Mouse (Mus musculus): ENCODE data around the gene Gps2. TPM values are rescaled to one million over a fixed set of nuclear protein-coding genes. Genes with fewer than 3 reads are reported as not detected.

Gene Gps2
- total and polyA plus RNA-seq, 3 experiments: 45.8 to 305 (median 203) TPM

DNA sequence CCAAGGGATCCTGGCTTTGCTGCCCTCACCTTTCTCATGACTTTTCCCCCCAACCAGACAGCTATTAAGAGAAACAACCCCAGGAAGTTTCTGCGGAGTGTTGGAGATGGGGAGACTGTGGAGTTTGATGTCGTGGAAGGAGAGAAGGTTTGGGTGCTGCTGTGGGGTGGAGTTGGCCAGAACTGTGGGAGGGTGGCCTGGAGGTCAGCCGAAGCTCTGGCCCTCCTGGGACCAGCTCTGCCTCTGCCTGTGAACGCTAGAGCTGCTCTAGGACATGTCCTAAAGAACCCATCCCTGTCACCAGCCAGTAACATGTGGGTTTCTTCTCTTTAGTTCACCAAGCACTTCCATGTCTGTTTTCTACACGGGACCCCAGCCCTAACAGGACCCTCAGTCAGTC lies 25.5 kb downstream of the Gps2 start:
- ATAC-seq (ENCODE audit: extremely low read depth, insufficient number of reproducible peaks, low FRiP score, poor library complexity, severe bottlenecking): no peak
- H3K27me3 ChIP-seq (ENCODE audit: insufficient read depth, low read length): peaks cover 89% of the 10 kb centered on the region
- H3K4me3 ChIP-seq (ENCODE audit: low read depth, low read length): no peak overlapping the region
- TF ChIP-seq TAL1 (conservative IDR thresholded peaks at IDR 0.05; ENCODE audit: low read depth, low read length) (no peak), CTCF (IDR thresholded peaks at IDR 0.05; ENCODE audit: low read depth, low read length) (no peak), POLR2AphosphoS5 (IDR thresholded peaks at IDR 0.05; ENCODE audit: insufficient replicate concordance, low read depth, low read length) (no peak), GATA2 (IDR thresholded peaks at IDR 0.05; ENCODE audit: borderline replicate concordance, low read depth, low read length) (no peak), GATA1 (IDR thresholded peaks at IDR 0.05; ENCODE audit: borderline replicate concordance, low read length) (no peak)
- no peak for DNase-seq (ENCODE audit: low spot score)
- peaks cover 12% of the 10 kb centered on the region for H3K9me3 ChIP-seq (replicated peaks)
- H3K36me3 ChIP-seq (replicated peaks): no peaks in the 10 kb centered on the region
- peaks cover 13% of the 10 kb centered on the region for H3K4me1 ChIP-seq (ENCODE audit: insufficient read depth, low read depth, low read length)

DNA sequence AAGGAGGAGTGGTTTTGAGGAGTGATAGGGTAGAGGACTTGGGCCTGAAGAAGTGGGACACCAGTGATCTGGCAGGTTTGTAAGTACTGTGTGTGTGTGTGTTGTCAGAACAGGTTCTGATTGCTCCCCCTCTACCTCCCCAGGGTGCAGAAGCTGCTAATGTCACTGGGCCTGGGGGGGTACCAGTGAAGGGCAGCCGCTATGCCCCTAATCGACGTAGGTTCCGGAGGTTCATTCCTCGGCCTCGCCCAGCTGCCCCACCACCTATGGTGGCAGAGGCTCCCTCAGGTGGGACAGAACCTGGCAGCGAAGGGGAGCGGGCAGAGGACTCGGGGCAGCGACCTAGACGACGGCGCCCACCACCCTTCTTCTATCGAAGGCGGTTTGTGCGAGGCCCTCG lies 26.0 kb downstream of the Gps2 start:
- Histone ChIP-seq H3K4me3 (ENCODE audit: low read depth, low read length) (no peak overlapping the region), H3K9me3 (replicated peaks) (peaks cover 12% of the 10 kb centered on the region), H3K27me3 (ENCODE audit: insufficient read depth, low read length) (peaks cover 89% of the 10 kb centered on the region), H3K4me1 (ENCODE audit: insufficient read depth, low read depth, low read length) (peaks cover 8% of the 10 kb centered on the region), H3K36me3 (replicated peaks) (no peaks in the 10 kb centered on the region)
- DNase-seq (ENCODE audit: low spot score) (no peak), ATAC-seq (ENCODE audit: extremely low read depth, insufficient number of reproducible peaks, low FRiP score, poor library complexity, severe bottlenecking) (no peak)
- TF ChIP-seq POLR2AphosphoS5 (IDR thresholded peaks at IDR 0.05; ENCODE audit: insufficient replicate concordance, low read depth, low read length): no peak
- no peak for TF ChIP-seq GATA2 (IDR thresholded peaks at IDR 0.05; ENCODE audit: borderline replicate concordance, low read depth, low read length)
- no peak for TF ChIP-seq TAL1 (conservative IDR thresholded peaks at IDR 0.05; ENCODE audit: low read depth, low read length)
- TF ChIP-seq CTCF (IDR thresholded peaks at IDR 0.05; ENCODE audit: low read depth, low read length): no peak
- TF ChIP-seq GATA1 (IDR thresholded peaks at IDR 0.05; ENCODE audit: borderline replicate concordance, low read length): no peak

DNA sequence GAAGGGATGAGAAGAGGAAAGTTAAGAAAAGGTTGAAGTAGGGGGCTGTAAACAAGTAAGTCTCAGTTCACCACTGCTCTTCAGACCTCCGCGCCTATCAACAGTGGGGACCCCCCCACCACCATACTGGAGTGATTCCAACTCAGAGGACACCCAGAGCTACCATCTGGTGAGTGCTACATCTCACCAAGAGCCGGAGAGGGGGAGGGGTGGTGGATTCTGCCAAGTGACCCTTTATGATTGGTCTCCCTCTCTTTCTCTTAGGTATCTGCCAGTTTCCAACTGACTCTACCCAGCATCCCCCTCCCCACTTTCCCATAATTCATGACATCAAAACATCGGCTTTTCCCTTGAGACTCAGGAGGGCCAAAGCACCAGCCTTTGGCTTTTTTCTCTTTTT lies 27.3 kb downstream of the Gps2 start:
- H3K4me1 ChIP-seq (ENCODE audit: insufficient read depth, low read depth, low read length): peaks cover 8% of the 10 kb centered on the region
- TF ChIP-seq TAL1 (conservative IDR thresholded peaks at IDR 0.05; ENCODE audit: low read depth, low read length) (no peak), POLR2AphosphoS5 (IDR thresholded peaks at IDR 0.05; ENCODE audit: insufficient replicate concordance, low read depth, low read length) (no peak), CTCF (IDR thresholded peaks at IDR 0.05; ENCODE audit: low read depth, low read length) (no peak), GATA2 (IDR thresholded peaks at IDR 0.05; ENCODE audit: borderline replicate concordance, low read depth, low read length) (no peak), GATA1 (IDR thresholded peaks at IDR 0.05; ENCODE audit: borderline replicate concordance, low read length) (no peak)
- no peaks in the 10 kb centered on the region for H3K36me3 ChIP-seq (replicated peaks)
- peaks cover 91% of the 10 kb centered on the region for H3K27me3 ChIP-seq (ENCODE audit: insufficient read depth, low read length)
- ATAC-seq (ENCODE audit: extremely low read depth, insufficient number of reproducible peaks, low FRiP score, poor library complexity, severe bottlenecking): no peak
- no peak overlapping the region for H3K4me3 ChIP-seq (ENCODE audit: low read depth, low read length)
- H3K9me3 ChIP-seq (replicated peaks): peaks cover 2% of the 10 kb centered on the region
- DNase-seq (ENCODE audit: low spot score): no peak

DNA sequence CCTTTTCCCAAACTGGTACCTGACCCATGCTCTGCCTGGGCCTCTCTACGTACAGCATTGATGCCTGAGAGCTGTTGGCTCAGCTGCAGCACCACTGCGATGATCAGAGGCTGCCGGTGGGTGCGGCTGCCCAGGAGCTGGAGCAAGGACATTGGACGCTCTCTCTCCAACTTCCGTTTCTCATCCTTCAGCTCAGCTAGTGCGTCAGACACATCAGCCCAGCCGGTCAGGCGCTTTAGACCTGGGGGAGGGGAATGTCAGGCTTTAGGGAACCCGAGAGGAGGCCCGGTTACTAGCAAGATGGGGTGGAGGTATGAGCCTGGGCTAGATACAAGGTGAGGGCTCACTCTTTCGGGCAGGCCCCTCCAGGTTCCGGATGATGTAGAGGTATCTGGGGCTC lies 31.5 kb downstream of the Gps2 start:
- H3K4me1 ChIP-seq (ENCODE audit: insufficient read depth, low read depth, low read length): peaks cover 41% of the 10 kb centered on the region
- no peak for TF ChIP-seq TAL1 (conservative IDR thresholded peaks at IDR 0.05; ENCODE audit: low read depth, low read length)
- TF ChIP-seq GATA2 (IDR thresholded peaks at IDR 0.05; ENCODE audit: borderline replicate concordance, low read depth, low read length): no peak
- TF ChIP-seq CTCF (IDR thresholded peaks at IDR 0.05; ENCODE audit: low read depth, low read length): no peak
- no peak for TF ChIP-seq POLR2AphosphoS5 (IDR thresholded peaks at IDR 0.05; ENCODE audit: insufficient replicate concordance, low read depth, low read length)
- no peak for TF ChIP-seq GATA1 (IDR thresholded peaks at IDR 0.05; ENCODE audit: borderline replicate concordance, low read length)
- H3K9me3 ChIP-seq (replicated peaks): no peaks in the 10 kb centered on the region
- no peaks in the 10 kb centered on the region for H3K36me3 ChIP-seq (replicated peaks)
- no peak overlapping the region for H3K4me3 ChIP-seq (ENCODE audit: low read depth, low read length)
- ATAC-seq (ENCODE audit: extremely low read depth, insufficient number of reproducible peaks, low FRiP score, poor library complexity, severe bottlenecking) (no peak), DNase-seq (ENCODE audit: low spot score) (no peak)
- H3K27me3 ChIP-seq (ENCODE audit: insufficient read depth, low read length): peaks cover 57% of the 10 kb centered on the region

DNA sequence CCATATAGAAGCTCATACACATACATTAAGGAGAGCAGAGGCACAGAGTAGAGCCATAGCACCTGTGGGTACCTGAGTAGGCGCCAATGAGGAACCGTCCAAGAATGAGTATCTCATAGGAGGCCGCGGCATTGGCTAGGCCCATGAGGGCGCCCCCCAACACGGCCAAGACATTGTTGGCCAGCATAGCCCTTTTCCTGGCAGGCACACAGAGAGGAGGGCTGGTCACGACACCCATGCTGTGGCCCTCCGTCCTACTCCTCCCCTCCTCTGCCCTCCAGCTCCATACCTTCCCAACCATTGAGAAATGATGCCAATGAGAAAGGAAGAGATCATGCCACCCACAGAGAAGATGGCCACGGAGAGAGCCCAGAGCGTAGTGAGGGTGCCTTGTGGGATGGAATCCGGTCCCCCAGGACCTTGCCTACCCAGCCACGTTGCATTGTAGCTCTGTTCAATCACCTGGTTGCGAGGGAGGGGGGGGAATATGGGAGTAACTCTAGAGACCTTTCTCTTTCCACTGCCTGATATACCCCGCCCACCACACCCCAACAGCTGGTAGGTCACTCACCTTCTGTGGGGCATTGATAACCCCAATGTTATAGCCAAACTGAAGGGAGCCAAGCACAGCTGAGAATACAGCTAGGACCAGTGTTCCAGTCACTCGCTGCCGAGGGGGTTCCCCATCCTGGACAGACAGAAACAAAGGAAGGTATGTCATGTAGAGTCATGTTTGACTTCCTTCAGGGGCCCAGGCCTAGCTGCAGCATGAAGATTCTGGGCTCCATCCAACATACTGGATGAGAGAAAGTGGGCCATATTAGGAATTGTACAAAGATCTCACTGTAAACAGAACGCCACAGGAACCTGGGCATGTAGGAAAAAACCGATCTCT lies 32.6 kb downstream of the Gps2 start:
- DNase-seq (ENCODE audit: low spot score): no peak
- TF ChIP-seq POLR2AphosphoS5 (IDR thresholded peaks at IDR 0.05; ENCODE audit: insufficient replicate concordance, low read depth, low read length) (no peak), GATA2 (IDR thresholded peaks at IDR 0.05; ENCODE audit: borderline replicate concordance, low read depth, low read length) (no peak), TAL1 (conservative IDR thresholded peaks at IDR 0.05; ENCODE audit: low read depth, low read length) (no peak), GATA1 (IDR thresholded peaks at IDR 0.05; ENCODE audit: borderline replicate concordance, low read length) (no peak), CTCF (IDR thresholded peaks at IDR 0.05; ENCODE audit: low read depth, low read length) (no peak)
- peaks cover 41% of the 10 kb centered on the region for H3K4me1 ChIP-seq (ENCODE audit: insufficient read depth, low read depth, low read length)

DNA sequence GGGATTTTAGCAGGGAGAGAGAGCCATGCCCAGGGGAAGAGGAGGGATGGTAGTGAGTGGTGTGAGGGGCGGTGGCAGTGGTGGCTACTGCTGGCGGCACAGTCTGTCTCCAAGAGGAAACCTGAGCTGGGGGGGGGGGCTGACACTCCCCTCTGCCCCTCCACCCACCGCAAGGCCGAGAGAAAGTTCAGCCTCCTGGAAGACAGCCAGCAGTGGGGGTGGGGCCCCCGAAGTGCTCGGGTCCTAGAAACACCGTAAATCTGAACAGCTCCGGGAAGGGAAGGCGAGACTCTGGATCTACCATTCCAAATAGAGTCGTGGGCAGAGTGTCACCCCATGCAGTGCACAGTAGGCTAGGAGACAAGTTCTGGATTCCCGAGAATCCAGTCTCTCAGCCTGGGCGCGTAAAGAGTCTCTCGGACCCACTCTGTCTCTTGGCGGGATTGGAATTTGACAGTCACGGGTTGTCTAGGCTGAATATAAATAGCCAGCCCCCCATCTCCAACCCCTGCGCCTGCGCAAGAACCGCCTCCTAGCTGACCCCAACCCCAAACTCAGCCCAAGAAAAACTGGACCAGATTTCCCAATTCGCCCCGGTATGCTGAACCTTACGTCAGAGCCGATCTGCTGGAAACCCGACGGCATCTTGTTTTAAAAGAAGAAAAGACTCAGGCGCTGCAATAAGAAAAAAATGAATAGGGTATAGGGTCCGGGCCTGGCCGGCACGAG lies 33.8 kb downstream of the Gps2 start:
- H3K27me3 ChIP-seq (ENCODE audit: insufficient read depth, low read length): peaks cover 58% of the 10 kb centered on the region
- peak overlapping the region; percentile 68; the same call in 1 of the 2 replicates for H3K4me3 ChIP-seq (ENCODE audit: low read depth, low read length)
- peaks cover 41% of the 10 kb centered on the region for H3K4me1 ChIP-seq (ENCODE audit: insufficient read depth, low read depth, low read length)
- DNase-seq (ENCODE audit: low spot score) (no peak), ATAC-seq (ENCODE audit: extremely low read depth, insufficient number of reproducible peaks, low FRiP score, poor library complexity, severe bottlenecking) (no peak)
- H3K9me3 ChIP-seq (replicated peaks): no peaks in the 10 kb centered on the region
- H3K36me3 ChIP-seq (replicated peaks): no peaks in the 10 kb centered on the region
- TF ChIP-seq POLR2AphosphoS5 (IDR thresholded peaks at IDR 0.05; ENCODE audit: insufficient replicate concordance, low read depth, low read length): no peak
- no peak for TF ChIP-seq CTCF (IDR thresholded peaks at IDR 0.05; ENCODE audit: low read depth, low read length)
- TF ChIP-seq GATA1 (IDR thresholded peaks at IDR 0.05; ENCODE audit: borderline replicate concordance, low read length): no peak
- no peak for TF ChIP-seq GATA2 (IDR thresholded peaks at IDR 0.05; ENCODE audit: borderline replicate concordance, low read depth, low read length)
- TF ChIP-seq TAL1 (conservative IDR thresholded peaks at IDR 0.05; ENCODE audit: low read depth, low read length): no peak

More for the DNA sequence above, 32.6 kb downstream of the Gps2 start:
- no peak for ATAC-seq (ENCODE audit: extremely low read depth, insufficient number of reproducible peaks, low FRiP score, poor library complexity, severe bottlenecking)
- Histone ChIP-seq H3K9me3 (replicated peaks) (no peaks in the 10 kb centered on the region), H3K4me3 (ENCODE audit: low read depth, low read length) (0 out of 2 replicates have a peak overlapping the region, but pooled peaks have one; percentile 20), H3K27me3 (ENCODE audit: insufficient read depth, low read length) (peaks cover 56% of the 10 kb centered on the region), H3K36me3 (replicated peaks) (no peaks in the 10 kb centered on the region)

All from G1E (cell line).